Mouse (Mus musculus): ENCODE data around the gene Gm21188.
"Not testable (repeated sequence)": the region's sequence is repeated elsewhere in the genome, so short reads cannot be mapped to it uniquely, and the experiment has no call there.

Gm21188 gene

GRCm38 (mm10) chr13:120026911-120027310 is 25.1 kb downstream of the Gm21188 start, which contains the start of gene Gm36079:
Gm36079 (minus strand) TSS chr13:120027011.
- not testable (repeated sequence) for DNase-seq (ENCODE audit: low read depth, low spot score)

- DNase-seq (ENCODE audit: low read depth, low spot score): not testable (repeated sequence)
Observed at GRCm38 (mm10) chr13:120026373-120026772, 25.6 kb downstream of the Gm21188 start.

- not testable (repeated sequence) for DNase-seq (ENCODE audit: low read depth, low spot score)
Observed at GRCm38 (mm10) chr13:120025576-120025975, 26.4 kb downstream of the Gm21188 start.

- DNase-seq (ENCODE audit: low read depth, low spot score): not testable (repeated sequence)
Observed at GRCm38 (mm10) chr13:120025004-120025403, 27.0 kb downstream of the Gm21188 start.

DNA sequence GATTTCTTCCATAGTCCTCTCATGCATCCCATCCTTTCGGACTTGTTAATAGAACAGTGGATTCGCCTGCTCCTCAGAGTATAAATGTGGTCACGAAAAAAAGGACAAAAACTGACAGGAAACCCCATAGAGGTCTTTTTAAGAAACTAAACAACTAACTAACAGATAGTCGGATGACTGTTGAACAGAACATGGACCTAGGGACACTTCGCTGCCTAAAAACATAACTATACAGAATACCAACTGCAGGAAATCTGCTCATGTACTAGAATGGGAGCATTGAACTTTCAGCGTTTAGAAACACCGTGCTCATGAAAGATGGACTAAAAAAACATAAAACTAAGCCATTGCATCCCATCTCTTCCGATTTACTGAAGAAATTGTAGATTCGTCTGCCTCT is 27.4 kb downstream of the Gm21188 start:
- DNase-seq (ENCODE audit: low read depth, low spot score): not testable (repeated sequence)

- not testable (repeated sequence) for DNase-seq (ENCODE audit: low read depth, low spot score)
Observed at GRCm38 (mm10) chr13:120021477-120021876, 30.5 kb downstream of the Gm21188 start.

DNA sequence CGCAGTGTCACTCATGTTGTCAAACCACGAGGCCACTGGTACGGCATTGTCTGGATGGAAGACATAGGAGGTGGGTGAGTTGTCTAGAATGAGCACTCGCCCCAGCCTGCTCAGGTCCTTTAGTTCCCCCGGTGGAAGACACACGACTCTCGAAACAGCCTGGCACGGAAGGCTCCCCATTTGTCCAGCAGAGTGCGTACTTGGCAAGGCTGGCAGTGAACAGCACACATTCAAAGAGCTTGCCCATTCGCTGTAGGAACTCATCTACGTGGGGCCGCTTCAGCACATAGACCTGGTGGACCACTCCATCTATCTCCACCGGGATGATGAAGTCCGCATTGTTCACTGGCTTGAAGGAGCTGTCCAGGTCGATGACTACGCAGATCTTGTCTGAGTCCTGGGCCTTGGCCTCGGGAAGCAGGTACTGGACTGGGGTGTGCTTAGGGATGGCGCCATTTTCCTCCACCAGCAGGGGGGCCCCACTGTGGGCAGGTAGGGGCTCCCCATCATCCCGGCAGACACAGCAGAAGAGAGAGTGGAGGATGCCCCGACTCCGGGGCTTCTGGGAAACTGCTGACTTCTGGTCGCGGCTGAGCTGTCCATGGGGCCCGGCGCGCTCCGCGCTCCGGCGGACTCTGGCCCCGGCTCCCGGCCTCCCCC is 36.5 kb downstream of the Gm21188 start:
- DNase-seq (ENCODE audit: low read depth, low spot score): not testable (repeated sequence)

DNA sequence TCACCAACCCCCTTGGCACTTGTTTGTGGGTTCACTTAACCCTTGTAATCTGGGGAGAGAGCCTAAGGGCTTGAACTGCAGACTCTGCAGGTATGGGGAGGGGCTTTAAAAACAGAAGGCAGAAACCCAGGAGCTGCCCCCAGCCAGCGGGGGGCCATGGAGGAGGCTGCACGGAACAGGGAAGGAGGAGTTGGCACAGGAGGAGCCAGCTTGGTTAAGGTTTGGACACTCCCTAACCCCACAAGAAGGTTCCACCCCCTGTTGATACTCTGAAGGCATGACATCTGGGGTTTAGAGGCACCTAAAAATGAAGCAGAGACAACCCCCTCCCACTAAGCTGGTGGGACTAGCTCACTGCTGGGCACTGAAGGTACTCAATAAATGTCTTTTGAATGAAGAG is 38.0 kb downstream of the Gm21188 start:
- not testable (repeated sequence) for DNase-seq (ENCODE audit: low read depth, low spot score)

- DNase-seq (ENCODE audit: low read depth, low spot score): not testable (repeated sequence)
Observed at GRCm38 (mm10) chr13:120013544-120013943, 38.5 kb downstream of the Gm21188 start.

DNA sequence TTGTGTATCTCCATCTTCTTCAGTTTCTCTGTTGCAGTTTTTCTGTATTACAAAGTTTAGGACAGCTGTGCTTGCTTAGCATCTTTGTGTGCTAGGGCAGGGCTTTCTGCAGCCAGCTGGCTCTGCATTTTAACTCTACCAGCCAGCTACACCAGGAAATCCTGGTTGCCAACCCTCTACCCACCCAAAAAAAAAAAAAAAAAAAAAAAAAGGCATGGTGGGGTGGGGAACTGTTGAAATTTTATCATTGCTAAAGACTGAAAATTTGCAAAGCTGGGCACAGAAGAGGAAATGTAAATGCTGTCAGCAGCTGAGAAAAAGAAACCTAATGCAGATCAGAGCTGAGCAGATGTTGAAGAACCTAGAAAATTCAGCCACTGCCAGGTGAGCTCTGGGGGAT is 41.9 kb downstream of the Gm21188 start:
- DNase-seq (ENCODE audit: low read depth, low spot score): not testable (repeated sequence)

DNA sequence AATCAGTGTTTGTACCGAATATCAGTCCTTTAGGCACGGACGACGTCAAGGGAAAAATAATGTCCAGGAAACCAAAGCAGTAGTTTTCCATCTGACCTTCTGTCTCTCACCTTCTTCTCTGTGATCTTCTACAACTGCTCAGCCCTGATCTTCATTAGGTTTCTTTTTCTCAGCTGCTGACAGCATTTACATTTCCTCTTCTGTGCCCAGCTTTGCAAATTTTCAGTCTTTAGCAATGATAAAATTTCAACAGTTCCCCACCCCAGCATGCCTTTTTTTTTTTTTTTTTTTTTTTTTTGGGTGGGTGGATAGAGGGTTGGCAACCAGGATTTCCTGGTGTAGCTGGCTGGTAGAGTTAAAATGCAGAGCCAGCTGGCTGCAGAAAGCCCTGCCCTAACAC is 52.8 kb downstream of the Gm21188 start:
- DNase-seq (ENCODE audit: low read depth, low spot score): not testable (repeated sequence)

DNA sequence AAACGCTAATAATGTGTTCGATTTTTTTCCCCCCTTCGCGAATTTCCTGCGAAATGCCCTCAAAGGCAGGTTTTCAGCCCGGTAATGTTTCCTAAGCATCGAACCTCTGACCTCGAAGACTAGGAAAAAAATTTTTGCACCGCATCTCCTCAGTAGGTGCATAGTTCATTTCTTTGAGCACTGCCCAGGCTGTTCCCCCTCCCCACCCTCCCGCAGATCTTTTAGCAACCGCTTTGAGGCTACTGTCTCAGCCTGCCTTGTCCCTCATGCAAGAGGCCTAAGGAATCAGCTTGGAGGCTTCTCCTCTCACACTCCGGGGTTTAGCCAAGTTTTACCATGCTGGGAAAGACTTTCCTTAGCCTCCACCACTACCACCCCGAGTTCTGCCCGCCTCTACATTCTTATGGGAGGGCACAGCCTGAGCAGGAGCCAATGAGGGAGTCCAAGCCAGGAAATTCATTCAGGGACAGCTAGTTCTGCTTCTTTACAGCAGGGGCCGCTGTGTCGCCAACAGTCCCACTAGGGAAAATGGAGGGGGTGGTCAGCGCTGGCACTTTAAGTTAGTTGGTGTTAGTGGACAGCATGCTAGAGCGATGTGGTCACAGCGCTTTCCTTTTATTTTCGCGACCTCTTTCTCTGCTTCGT is 53.4 kb downstream of the Gm21188 start:
- not testable (repeated sequence) for DNase-seq (ENCODE audit: low read depth, low spot score)

- DNase-seq (ENCODE audit: low read depth, low spot score): not testable (repeated sequence)
Observed at GRCm38 (mm10) chr13:119991917-119992496, 60.0 kb downstream of the Gm21188 start.

DNA sequence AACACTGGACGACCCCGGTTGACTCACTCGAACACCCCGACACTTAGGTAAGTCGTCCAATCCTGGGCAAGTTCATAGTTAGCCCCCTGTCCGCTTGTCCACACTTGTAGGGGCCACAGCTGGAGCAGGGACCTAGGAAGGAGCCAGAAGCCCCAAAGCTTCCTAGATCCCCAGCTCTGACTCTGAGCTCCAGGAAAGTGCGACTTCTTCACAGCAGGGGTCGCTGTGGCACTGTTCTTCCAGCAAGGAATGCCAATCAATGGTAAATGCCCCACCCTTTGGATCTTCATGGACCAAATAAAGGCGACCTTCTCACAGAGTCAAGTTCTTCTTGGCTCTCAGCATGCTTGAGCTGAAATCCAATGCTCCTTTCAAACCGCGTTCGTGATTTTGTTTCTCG is 60.7 kb downstream of the Gm21188 start:
- not testable (repeated sequence) for DNase-seq (ENCODE audit: low read depth, low spot score)
